Mouse (Mus musculus): Measurements from ENCODE around the gene Rtn2. TPM values are rescaled to one million over a fixed set of nuclear protein-coding genes. Genes with fewer than 3 reads are reported as not detected.
A peak's percentile ranks its signal among the peaks of the same experiment; 100 is the strongest.

The Rtn2 gene
- polyA plus RNA-seq, 1 experiment from 2014 or later: 9.1 TPM

DNA sequence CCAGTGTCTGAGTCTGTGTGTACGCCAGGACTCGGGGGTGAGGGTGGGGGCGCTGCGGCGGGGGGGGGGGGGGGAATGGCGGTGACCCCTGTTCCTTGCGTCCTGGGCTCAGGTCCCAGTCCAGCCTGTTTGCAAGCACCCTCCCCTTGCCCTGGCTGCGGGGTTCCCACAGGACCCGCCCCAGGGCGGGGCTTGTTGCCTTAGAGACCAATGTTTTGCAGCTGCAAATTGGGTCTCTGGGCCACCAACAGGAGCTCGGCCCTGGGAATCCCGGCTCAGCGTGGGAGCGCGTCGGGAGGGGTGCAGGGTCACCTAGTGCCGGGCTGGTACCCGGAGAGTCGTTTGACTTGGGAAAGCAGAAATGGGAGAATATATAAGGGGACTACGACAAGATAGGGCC, 43.9 kb downstream of the Rtn2 start:
- ATAC-seq (ENCODE audit: insufficient read depth) (peak; percentile 83), DNase-seq (peak; percentile 93)
- Histone ChIP-seq H3K4me1 (ENCODE audit: insufficient read depth) (peaks cover 11% of the 10 kb centered on the region), H3K36me3 (ENCODE audit: insufficient read depth) (no peaks in the 10 kb centered on the region), H3K27ac (ENCODE audit: low read depth) (peak overlapping the region; percentile 87), H3K4me2 (peak overlapping the region; percentile 71), H3K9ac (peak overlapping the region; percentile 33), H3K27me3 (ENCODE audit: insufficient read depth, low read length) (no peaks in the 10 kb centered on the region), H3K9me3 (ENCODE audit: low read depth, low read length) (no peaks in the 10 kb centered on the region), H3K4me3 (ENCODE audit: low read depth, low read length) (peak overlapping the region; percentile 38)
- no peak for TF ChIP-seq CTCF (IDR thresholded peaks at IDR 0.05; ENCODE audit: low read depth)
- 0% methylated on average over 20 of the region's 20 CpGs for WGBS

DNA sequence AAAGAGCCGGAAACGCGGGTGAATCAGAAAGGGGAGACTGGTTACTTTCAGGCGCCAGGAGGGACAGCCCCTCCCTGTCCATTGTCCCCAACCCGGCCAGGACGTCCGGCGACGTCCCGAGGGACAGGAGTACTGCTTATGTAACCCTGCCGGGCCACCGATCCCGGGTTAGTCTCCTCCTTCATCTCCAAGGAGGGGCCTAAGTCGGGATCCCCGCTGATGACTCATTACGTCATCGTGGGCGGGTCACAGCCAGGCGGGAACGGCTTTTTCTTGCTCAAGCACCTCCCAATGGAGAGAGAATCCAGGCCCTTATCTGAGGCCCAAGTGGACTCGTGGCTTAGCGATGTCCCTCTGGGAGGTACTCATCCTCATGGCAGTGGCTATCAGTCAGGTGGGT, 44.7 kb downstream of the Rtn2 start:
- H3K27me3 ChIP-seq (ENCODE audit: insufficient read depth, low read length): no peaks in the 10 kb centered on the region
- peak overlapping the region; percentile 33 for H3K9ac ChIP-seq
- no peak for TF ChIP-seq CTCF (IDR thresholded peaks at IDR 0.05; ENCODE audit: low read depth)
- peak overlapping the region; percentile 71 for H3K4me2 ChIP-seq
- ATAC-seq (ENCODE audit: insufficient read depth): peak; percentile 75
- peak; percentile 95 for DNase-seq
- WGBS: under 1% methylated on average over 22 of the region's 22 CpGs
- H3K4me1 ChIP-seq (ENCODE audit: insufficient read depth): peaks cover 11% of the 10 kb centered on the region
- peak overlapping the region; percentile 87 for H3K27ac ChIP-seq (ENCODE audit: low read depth)
- peak overlapping the region; percentile 38 for H3K4me3 ChIP-seq (ENCODE audit: low read depth, low read length)
- no peaks in the 10 kb centered on the region for H3K36me3 ChIP-seq (ENCODE audit: insufficient read depth)
- no peaks in the 10 kb centered on the region for H3K9me3 ChIP-seq (ENCODE audit: low read depth, low read length)

DNA sequence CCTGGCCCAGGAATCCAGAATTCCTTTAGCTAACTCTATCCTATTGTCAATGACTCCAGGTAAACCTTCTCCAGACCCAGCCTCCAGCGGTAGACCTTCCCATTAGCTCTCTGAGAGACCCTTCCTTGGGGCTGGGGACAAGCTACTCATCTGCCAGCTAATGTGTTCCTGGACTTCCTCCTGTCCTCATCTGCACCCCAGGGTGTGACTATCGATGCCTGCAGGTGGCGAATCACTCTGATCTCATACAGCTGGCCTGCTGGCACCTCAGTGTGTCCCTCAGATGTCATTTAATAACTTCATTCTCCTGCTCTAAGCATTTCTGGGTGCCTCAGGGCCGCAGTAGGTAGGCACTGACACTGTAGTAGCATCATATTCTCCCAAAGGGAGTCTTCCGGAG, 45.4 kb downstream of the Rtn2 start:
- no peaks in the 10 kb centered on the region for H3K27me3 ChIP-seq (ENCODE audit: insufficient read depth, low read length)
- TF ChIP-seq CTCF (IDR thresholded peaks at IDR 0.05; ENCODE audit: low read depth): no peak
- ATAC-seq (ENCODE audit: insufficient read depth): no peak
- DNase-seq: no peak
- H3K27ac ChIP-seq (ENCODE audit: low read depth): no peak overlapping the region
- H3K36me3 ChIP-seq (ENCODE audit: insufficient read depth): no peaks in the 10 kb centered on the region
- no peaks in the 10 kb centered on the region for H3K9me3 ChIP-seq (ENCODE audit: low read depth, low read length)
- H3K9ac ChIP-seq: no peak overlapping the region
- H3K4me2 ChIP-seq: peak overlapping the region; percentile 71; the same call in 1 of the 2 replicates
- no peak overlapping the region; the same call in 1 of the 2 replicates for H3K4me3 ChIP-seq (ENCODE audit: low read depth, low read length)
- 75% methylated on average over 5 of the region's 5 CpGs for WGBS
- H3K4me1 ChIP-seq (ENCODE audit: insufficient read depth): peaks cover 11% of the 10 kb centered on the region

DNA sequence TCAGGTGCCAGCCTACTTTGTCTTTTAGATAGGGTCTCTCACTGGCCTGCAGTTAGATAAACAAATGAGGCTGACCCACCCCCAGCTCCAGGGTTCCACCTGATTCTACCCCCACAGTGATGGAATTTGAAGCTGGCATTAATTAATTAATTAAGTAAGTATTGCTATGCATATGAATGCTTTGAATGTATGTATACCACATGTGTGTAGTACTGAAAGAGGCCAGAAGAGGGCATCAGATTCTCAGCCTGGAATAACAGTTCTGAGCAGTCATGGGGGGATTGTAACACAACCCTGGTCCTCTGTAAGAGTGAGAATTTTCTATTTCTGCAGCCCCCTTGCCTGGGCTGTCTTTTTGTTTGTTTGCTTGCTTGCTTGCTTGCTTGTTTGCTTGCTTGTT, 46.0 kb downstream of the Rtn2 start:
- no peaks in the 10 kb centered on the region for H3K9me3 ChIP-seq (ENCODE audit: low read depth, low read length)
- no peaks in the 10 kb centered on the region for H3K27me3 ChIP-seq (ENCODE audit: insufficient read depth, low read length)
- no peak overlapping the region for H3K27ac ChIP-seq (ENCODE audit: low read depth)
- peak; percentile 48 for TF ChIP-seq CTCF (IDR thresholded peaks at IDR 0.05; ENCODE audit: low read depth)
- H3K9ac ChIP-seq: no peak overlapping the region
- ATAC-seq (ENCODE audit: insufficient read depth) (no peak), DNase-seq (peak; percentile 22)
- H3K36me3 ChIP-seq (ENCODE audit: insufficient read depth): no peaks in the 10 kb centered on the region
- H3K4me1 ChIP-seq (ENCODE audit: insufficient read depth): peaks cover 11% of the 10 kb centered on the region
- H3K4me3 ChIP-seq (ENCODE audit: low read depth, low read length): no peak overlapping the region
- no peak overlapping the region for H3K4me2 ChIP-seq

DNA sequence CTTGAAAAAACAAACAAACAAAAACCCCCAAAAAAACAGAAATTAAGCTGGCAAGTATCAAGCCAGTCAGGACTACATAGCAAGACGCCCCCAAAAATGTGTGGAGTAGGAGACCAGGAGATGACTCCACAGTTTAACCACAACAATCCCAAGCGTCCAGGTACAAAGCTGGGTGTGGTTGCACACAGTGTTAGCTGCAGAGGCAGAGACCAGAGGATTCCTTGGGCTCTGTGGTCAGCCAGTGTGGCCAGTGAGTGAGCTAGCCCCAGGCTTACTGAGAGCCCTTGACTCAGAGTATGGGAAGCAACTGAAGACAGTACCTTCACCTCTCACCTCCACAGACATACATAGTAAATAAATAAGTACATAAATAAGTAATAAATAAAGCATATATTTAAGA, 49.5 kb downstream of the Rtn2 start:
- H3K9ac ChIP-seq: no peak overlapping the region
- H3K4me3 ChIP-seq (ENCODE audit: low read depth, low read length): no peak overlapping the region
- ATAC-seq (ENCODE audit: insufficient read depth) (no peak), DNase-seq (no peak)
- no peak overlapping the region for H3K4me2 ChIP-seq
- no peak for TF ChIP-seq CTCF (IDR thresholded peaks at IDR 0.05; ENCODE audit: low read depth)
- WGBS: 67% methylated on average over 2 of the region's 2 CpGs
- H3K4me1 ChIP-seq (ENCODE audit: insufficient read depth): no peaks in the 10 kb centered on the region; the same call in 1 of the 2 replicates
- H3K9me3 ChIP-seq (ENCODE audit: low read depth, low read length): no peaks in the 10 kb centered on the region
- H3K27ac ChIP-seq (ENCODE audit: low read depth): no peak overlapping the region
- no peaks in the 10 kb centered on the region for H3K27me3 ChIP-seq (ENCODE audit: insufficient read depth, low read length)
- no peaks in the 10 kb centered on the region for H3K36me3 ChIP-seq (ENCODE audit: insufficient read depth)

DNA sequence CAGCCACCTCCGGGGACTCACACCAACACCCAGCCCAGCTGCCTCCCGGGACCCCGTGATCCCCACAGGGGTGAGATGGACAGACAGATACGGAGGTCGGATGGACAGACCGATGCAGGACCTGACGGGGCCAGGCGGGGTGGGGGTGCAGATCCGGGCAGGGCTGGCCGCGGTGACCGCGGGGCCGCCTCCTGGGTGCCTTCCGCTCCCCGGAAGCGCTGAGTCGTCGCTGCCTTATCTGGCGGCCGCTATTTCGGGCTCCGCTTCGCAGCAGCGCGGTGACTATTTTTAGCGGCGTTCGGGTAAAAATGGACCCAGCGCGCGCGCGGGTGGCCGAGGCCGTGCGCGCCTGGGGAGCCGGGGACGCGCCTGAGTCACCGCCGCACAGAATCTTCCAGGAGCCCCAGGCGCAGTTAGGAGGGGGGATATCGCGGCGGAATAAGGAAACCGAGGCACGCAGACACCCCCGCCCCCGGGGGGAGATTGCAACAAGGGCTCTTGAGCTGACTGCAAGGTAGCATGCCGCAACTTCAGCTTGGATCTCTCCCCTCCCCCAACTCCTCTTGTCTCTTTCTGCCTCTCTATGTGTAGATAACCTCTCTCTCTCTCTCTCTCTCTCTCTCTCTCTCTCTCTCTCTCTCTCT, 50.4 kb downstream of the Rtn2 start:
- ATAC-seq (ENCODE audit: insufficient read depth): peak; percentile 64
- no peaks in the 10 kb centered on the region for H3K36me3 ChIP-seq (ENCODE audit: insufficient read depth)
- H3K9ac ChIP-seq: peak overlapping the region; percentile 75
- H3K9me3 ChIP-seq (ENCODE audit: low read depth, low read length): no peaks in the 10 kb centered on the region
- TF ChIP-seq CTCF (IDR thresholded peaks at IDR 0.05; ENCODE audit: low read depth): no peak
- no peaks in the 10 kb centered on the region for H3K4me1 ChIP-seq (ENCODE audit: insufficient read depth)
- WGBS: under 1% methylated on average over 52 of the region's 52 CpGs
- DNase-seq: peak; percentile 89
- H3K4me2 ChIP-seq: peak overlapping the region; percentile 87
- peak overlapping the region; percentile 58 for H3K4me3 ChIP-seq (ENCODE audit: low read depth, low read length)
- H3K27ac ChIP-seq (ENCODE audit: low read depth): peak overlapping the region; percentile 76
- no peaks in the 10 kb centered on the region for H3K27me3 ChIP-seq (ENCODE audit: insufficient read depth, low read length)

DNA sequence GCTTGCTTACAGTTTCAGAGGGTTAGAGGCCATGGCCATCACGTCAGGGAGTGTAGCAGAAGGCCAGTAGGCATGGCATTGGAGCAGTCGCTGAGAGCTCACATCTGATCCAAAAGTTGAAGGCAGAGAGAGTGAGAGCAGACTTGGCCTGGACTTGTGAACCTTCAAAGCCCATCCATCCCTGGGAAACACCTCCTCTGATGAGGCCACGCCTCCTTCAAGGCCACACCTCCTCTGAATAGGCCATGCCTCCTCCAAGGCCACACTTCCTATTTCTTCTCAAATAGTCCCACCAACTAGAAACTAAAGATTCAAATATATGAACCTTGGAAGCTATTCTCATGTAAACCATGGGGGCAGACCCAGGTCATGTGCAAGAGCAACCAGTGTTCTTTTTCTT, 53.2 kb downstream of the Rtn2 start:
- peak; percentile 44 for DNase-seq
- WGBS: 47% methylated on average over 3 of the region's 3 CpGs
- Histone ChIP-seq H3K36me3 (ENCODE audit: insufficient read depth) (no peaks in the 10 kb centered on the region), H3K27me3 (ENCODE audit: insufficient read depth, low read length) (no peaks in the 10 kb centered on the region), H3K9me3 (ENCODE audit: low read depth, low read length) (no peaks in the 10 kb centered on the region), H3K27ac (ENCODE audit: low read depth) (no peak overlapping the region), H3K9ac (no peak overlapping the region), H3K4me1 (ENCODE audit: insufficient read depth) (no peaks in the 10 kb centered on the region), H3K4me2 (no peak overlapping the region), H3K4me3 (ENCODE audit: low read depth, low read length) (no peak overlapping the region)
- no peak for TF ChIP-seq CTCF (IDR thresholded peaks at IDR 0.05; ENCODE audit: low read depth)
- no peak for ATAC-seq (ENCODE audit: insufficient read depth)

Measured in lung, embryonic 14.5 days (tissue).